20 mouse cellular contexts compared by ENCODE assay signal in genomic region chr14:120728107-120728506, GRCm38 (mm10).
A peak's percentile ranks its signal among the peaks of the same experiment; 100 is the strongest.
DNase-seq lines count a peak whose midpoint lies in the region; TF ChIP-seq lines count a peak whose summit lies in the region.
"Had no signal": no experiment of that assay in that cellular context is flagged by ENCODE, and none has a peak within 500 bp of the region (broad histone marks: within the 10 kb centered on the region; RNA-seq: fewer than 3 reads in every experiment).

No protein-coding gene starts in this region.

- peak; percentile 53 for DNase-seq in heart, adult 11 months
- DNase-seq in heart, adult 8-10 months (ENCODE audit: low spot score) = no peak
- peak; percentile 9 for DNase-seq in thymus, postnatal 14 days
- DNase-seq in thymus, postnatal 10 days (ENCODE audit: low spot score in 2 of 2) = no peak
- no peak for DNase-seq in brain, embryonic 14.5 days (ENCODE audit: low read depth)
- no peak for DNase-seq in gastrocnemius, postnatal 25 days
- DNase-seq in cerebellum, postnatal 36 days = no peak
- no peak for DNase-seq in c-Kit-positive CD71-positive TER-119-positive erythroid progenitor cells, embryonic 14.5 days (ENCODE audit: low spot score)
- DNase-seq: adrenal gland, postnatal 36 days; cerebellum, adult 18-20 months; cerebellum, postnatal 14 days; forebrain, postnatal 0 days; gastrocnemius, postnatal 14 days; heart, adult 2 months; kidney, adult 11 months; kidney, postnatal 4 days; lung, adult 18-20 months; lung, postnatal 10 days; midbrain, embryonic 14.5 days; right cerebral cortex, postnatal 4 days had no signal

- 0 out of 2 replicates have a peak, but pooled peaks have one; percentile 8 for TF ChIP-seq CTCF in brain, embryonic 14.5 days (IDR thresholded peaks at IDR 0.05; ENCODE audit: borderline replicate concordance, extremely low read depth, insufficient read depth, insufficient read length)

- no peak for TF ChIP-seq POLR2A in brain, embryonic 14.5 days (IDR thresholded peaks at IDR 0.05; ENCODE audit: borderline replicate concordance, extremely low read depth, insufficient read depth, insufficient read length, poor library complexity, severe bottlenecking)

Comparison
In these comparisons a context has a peak if more than half of its experiments do, and no peak if none do; other contexts are left out.
1. DNase-seq: peak in heart, adult 11 months (single experiment) and thymus, postnatal 14 days (single experiment); none in heart, adult 8-10 months (single experiment), thymus, postnatal 10 days (0 of 2), brain, embryonic 14.5 days (single experiment), gastrocnemius, postnatal 25 days (single experiment), cerebellum, postnatal 36 days (0 of 2) and c-Kit-positive CD71-positive TER-119-positive erythroid progenitor cells, embryonic 14.5 days (single experiment).